Mouse (Mus musculus) thymus, postnatal 0 days (tissue): Measurements from ENCODE around the gene Ina. TPM values are rescaled to one million over a fixed set of nuclear protein-coding genes. Genes with fewer than 3 reads are reported as not detected.

Experiments used
- DNase-seq: peaks from one replicate; pipeline ENCODE4 v3.0.0-alpha.2; 2015; ENCODE audit warnings: low spot score
- polyA plus RNA-seq: library from polyadenylated mRNA; unstranded; fragments of >200 nt; fragmentation: Nextera tagmentation; extraction: Ambion mirVana; gene quantifications from 2 replicates; pipeline ENCODE4 v1.2.1, GENCODE M21; 2015

Ina gene
- polyA plus RNA-seq, 1 experiment from 2014 or later: 0.39 TPM

GRCm38 (mm10) chr19:47013340-47014158 lies 949 bp upstream of the Ina start:
- no peak for DNase-seq

GRCm38 (mm10) chr19:47014159-47014446 lies 395 bp upstream of the Ina start:
- no peak for DNase-seq

- no peak for DNase-seq
Observed at GRCm38 (mm10) chr19:47015396-47015795, 898 bp downstream of the Ina start.

GRCm38 (mm10) chr19:47015965-47016364 lies 1.5 kb downstream of the Ina start:
- no peak for DNase-seq

GRCm38 (mm10) chr19:47016487-47016886 lies 2.0 kb downstream of the Ina start:
- peak; percentile 55 for DNase-seq

- DNase-seq: no peak
Observed at GRCm38 (mm10) chr19:47017831-47018230, 3.3 kb downstream of the Ina start.

GRCm38 (mm10) chr19:47018330-47018729 lies 3.8 kb downstream of the Ina start:
- no peak for DNase-seq

- DNase-seq: no peak
Observed at GRCm38 (mm10) chr19:47019326-47019725, 4.8 kb downstream of the Ina start.

- no peak for DNase-seq
Observed at GRCm38 (mm10) chr19:47022709-47023108, 8.2 kb downstream of the Ina start.

- no peak for DNase-seq
Observed at GRCm38 (mm10) chr19:47023546-47023945, 9.0 kb downstream of the Ina start.

GRCm38 (mm10) chr19:47024954-47025353 lies 10.5 kb downstream of the Ina start:
- DNase-seq: no peak

- DNase-seq: no peak
Observed at GRCm38 (mm10) chr19:47026513-47026912, 12.0 kb downstream of the Ina start.

- DNase-seq: no peak
Observed at GRCm38 (mm10) chr19:47029796-47030195, 15.3 kb downstream of the Ina start.

GRCm38 (mm10) chr19:47031770-47032169 lies 17.3 kb downstream of the Ina start:
- no peak for DNase-seq

GRCm38 (mm10) chr19:47034916-47035315 lies 20.4 kb downstream of the Ina start:
- DNase-seq: no peak

GRCm38 (mm10) chr19:47036596-47036995 lies 22.1 kb downstream of the Ina start:
- DNase-seq: no peak

GRCm38 (mm10) chr19:47040720-47041473 lies 26.4 kb downstream of the Ina start:
- DNase-seq: no peak

- DNase-seq: peak; percentile 54
Observed at GRCm38 (mm10) chr19:47043608-47044007, 29.1 kb downstream of the Ina start.

- DNase-seq: no peak
Observed at GRCm38 (mm10) chr19:47046343-47046742, 31.8 kb downstream of the Ina start.

GRCm38 (mm10) chr19:47047236-47047833 lies 32.8 kb downstream of the Ina start:
- DNase-seq: no peak

- DNase-seq: no peak
Observed at GRCm38 (mm10) chr19:47049061-47049460, 34.6 kb downstream of the Ina start.

- DNase-seq: peak; percentile 10
Observed at GRCm38 (mm10) chr19:47049840-47050239, 35.3 kb downstream of the Ina start.
